Mouse (Mus musculus): ENCODE results near the gene Asna1. TPM values are rescaled to one million over a fixed set of nuclear protein-coding genes. Genes with fewer than 3 reads are reported as not detected.

Asna1 gene
- polyA plus RNA-seq, 1 experiment from 2014 or later, result 121 TPM

DNA sequence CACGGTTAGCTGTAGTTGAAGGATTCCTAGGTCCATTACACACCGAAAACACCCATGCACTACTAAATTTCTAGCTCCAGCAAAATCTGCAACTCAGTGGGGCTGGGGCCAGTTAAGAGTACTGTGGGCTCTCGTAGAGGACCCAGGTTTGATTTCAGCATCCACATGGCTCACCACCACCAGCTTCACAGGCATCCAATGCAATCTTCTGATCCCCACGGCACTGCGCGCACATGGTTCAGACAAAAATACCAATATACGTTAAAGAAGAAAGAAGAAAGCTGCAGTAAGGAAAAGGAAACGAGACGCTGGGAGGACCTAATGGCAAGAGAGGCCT, 11.3 kb upstream of the Asna1 start:
- peak overlapping the region; percentile 91 for H3K4me2 ChIP-seq (replicated peaks)
- H3K27ac ChIP-seq, result peak overlapping the region; percentile 75
- ATAC-seq (ENCODE audit: low FRiP score) (peak; percentile 44), DNase-seq (ENCODE audit: low spot score) (no peak)
- H3K4me1 ChIP-seq (replicated peaks; ENCODE audit: control insufficient read depth, insufficient read depth, low read length), result peaks cover 25% of the 10 kb centered on the region
- WGBS, result under 1% methylated on average over 9 of the region's 9 CpGs
- H3K4me3 ChIP-seq (replicated peaks; ENCODE audit: low read length), result peak overlapping the region; percentile 73
- H3K9me3 ChIP-seq (ENCODE audit: control insufficient read depth, low read length), result no peaks in the 10 kb centered on the region
- no peaks in the 10 kb centered on the region for H3K27me3 ChIP-seq (ENCODE audit: control insufficient read depth, insufficient read depth, low read length)
- peaks cover 32% of the 10 kb centered on the region for H3K36me3 ChIP-seq (replicated peaks; ENCODE audit: control insufficient read depth, insufficient read depth)
- peak overlapping the region; percentile 86 for H3K9ac ChIP-seq

DNA sequence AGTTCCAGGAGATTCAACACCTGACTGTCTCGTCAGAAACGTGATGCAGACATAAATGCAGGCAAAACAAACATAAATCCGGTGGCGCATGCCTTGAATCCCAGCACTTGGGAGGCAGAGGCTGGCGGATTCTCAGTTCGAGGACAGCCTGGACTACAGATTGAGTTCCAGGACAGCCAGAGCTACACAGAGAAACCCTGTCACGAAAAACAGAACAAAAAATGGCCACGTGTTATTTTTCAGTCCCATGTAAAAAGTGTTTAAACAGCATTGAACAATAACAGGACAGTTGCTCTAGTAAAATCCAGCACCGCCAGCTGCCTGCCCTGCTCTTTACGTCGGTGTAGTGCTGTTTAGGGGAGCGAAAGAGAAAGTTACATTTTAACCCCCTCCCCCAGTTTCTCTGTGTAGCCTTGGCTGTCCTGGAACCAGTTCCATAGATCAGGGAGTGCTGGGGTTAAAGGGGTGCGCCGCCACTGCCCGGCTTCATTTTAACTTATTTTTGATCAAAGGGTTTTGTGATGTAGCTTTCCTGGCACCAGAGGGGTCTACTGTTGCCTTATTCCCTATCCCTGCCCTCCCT, 10.7 kb upstream of the Asna1 start:
- DNase-seq (ENCODE audit: low spot score) (peak; percentile 30), ATAC-seq (ENCODE audit: low FRiP score) (no peak)
- peaks cover 25% of the 10 kb centered on the region for H3K4me1 ChIP-seq (replicated peaks; ENCODE audit: control insufficient read depth, insufficient read depth, low read length)
- peaks cover 32% of the 10 kb centered on the region for H3K36me3 ChIP-seq (replicated peaks; ENCODE audit: control insufficient read depth, insufficient read depth)
- H3K4me2 ChIP-seq (replicated peaks), result peak overlapping the region; percentile 91
- peak overlapping the region; percentile 73 for H3K4me3 ChIP-seq (replicated peaks; ENCODE audit: low read length)
- peak overlapping the region; percentile 86 for H3K9ac ChIP-seq
- H3K9me3 ChIP-seq (ENCODE audit: control insufficient read depth, low read length), result no peaks in the 10 kb centered on the region
- no peaks in the 10 kb centered on the region for H3K27me3 ChIP-seq (ENCODE audit: control insufficient read depth, insufficient read depth, low read length)
- H3K27ac ChIP-seq, result peak overlapping the region; percentile 75; the same call in 1 of the 2 replicates
- under 1% methylated on average over 15 of the region's 15 CpGs for WGBS

DNA sequence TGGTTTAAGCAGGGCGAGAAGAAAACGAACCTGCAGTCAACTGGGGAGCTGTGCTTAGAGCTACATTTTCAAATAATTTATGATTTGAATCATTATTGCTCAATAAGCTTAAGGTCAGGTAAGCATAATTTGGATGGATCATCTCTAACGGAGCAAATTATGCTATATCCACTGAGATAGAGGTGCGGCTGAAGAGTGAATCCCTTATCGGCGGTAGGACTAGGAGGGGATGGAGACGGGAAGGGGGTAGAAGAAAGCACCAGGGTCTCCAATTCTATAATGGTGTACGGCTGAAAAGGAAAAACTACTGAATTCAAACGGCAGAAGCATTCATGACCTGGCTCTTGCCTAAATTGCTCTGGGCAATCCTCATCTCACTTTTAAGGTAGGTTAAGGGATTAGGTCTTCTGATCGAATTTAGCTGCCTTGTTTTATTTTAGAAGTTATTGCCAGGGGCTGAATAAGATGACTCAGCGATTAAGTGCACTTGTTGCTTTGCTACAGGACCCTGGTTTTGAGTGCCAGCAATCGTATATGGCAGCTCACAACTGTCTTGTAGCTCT, 10.2 kb upstream of the Asna1 start:
- peaks cover 32% of the 10 kb centered on the region for H3K36me3 ChIP-seq (replicated peaks; ENCODE audit: control insufficient read depth, insufficient read depth)
- peak overlapping the region; percentile 73 for H3K4me3 ChIP-seq (replicated peaks; ENCODE audit: low read length)
- H3K9me3 ChIP-seq (ENCODE audit: control insufficient read depth, low read length), result no peaks in the 10 kb centered on the region
- DNase-seq (ENCODE audit: low spot score) (no peak), ATAC-seq (ENCODE audit: low FRiP score) (no peak)
- H3K4me1 ChIP-seq (replicated peaks; ENCODE audit: control insufficient read depth, insufficient read depth, low read length), result peaks cover 25% of the 10 kb centered on the region
- peak overlapping the region; percentile 91 for H3K4me2 ChIP-seq (replicated peaks)
- WGBS, result 8% methylated on average over 12 of the region's 12 CpGs
- H3K9ac ChIP-seq, result peak overlapping the region; percentile 86
- no peaks in the 10 kb centered on the region for H3K27me3 ChIP-seq (ENCODE audit: control insufficient read depth, insufficient read depth, low read length)
- no peak overlapping the region for H3K27ac ChIP-seq

DNA sequence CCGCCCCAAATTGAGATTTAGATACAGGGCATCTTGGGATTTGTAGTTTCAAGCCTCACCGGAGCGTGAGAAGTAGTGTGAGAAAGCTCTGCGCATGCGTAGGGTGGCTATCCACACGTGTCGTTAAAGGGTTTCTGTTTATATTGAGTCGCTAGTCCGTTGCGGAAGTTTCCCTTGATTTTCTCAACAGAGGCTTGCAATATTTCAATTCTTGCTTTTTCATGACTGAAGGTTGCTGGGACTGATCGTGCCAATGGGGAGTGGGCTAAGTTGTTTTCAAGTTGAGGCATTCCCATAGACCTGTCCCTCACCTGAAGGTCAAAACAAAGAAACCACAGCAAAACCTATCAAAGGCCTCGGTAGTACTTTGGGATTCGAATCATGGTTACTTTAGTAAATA, 9.7 kb upstream of the Asna1 start:
- DNase-seq (ENCODE audit: low spot score), result peak; percentile 81
- WGBS, result 2% methylated on average over 13 of the region's 13 CpGs

DNA sequence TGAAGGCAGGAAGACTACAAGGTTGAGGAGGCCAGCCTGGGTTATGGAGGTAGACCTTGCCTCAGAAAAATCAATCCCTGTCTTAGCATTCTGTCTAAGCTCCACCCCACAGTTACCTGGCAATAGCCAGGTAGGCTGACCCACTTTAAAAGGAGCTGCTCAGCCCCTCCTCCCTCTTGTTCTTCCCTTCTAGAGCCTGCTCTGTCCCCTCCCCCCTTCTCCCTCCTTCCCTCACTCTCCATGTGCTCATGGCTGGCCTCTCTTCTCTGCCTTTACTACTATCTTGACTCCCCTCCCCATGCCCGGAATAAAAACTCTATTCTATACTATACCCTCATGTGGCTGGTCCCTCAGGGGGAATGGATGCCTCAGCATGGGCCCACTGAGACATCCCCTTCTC, 8.8 kb upstream of the Asna1 start:
- Histone ChIP-seq H3K27me3 (ENCODE audit: control insufficient read depth, insufficient read depth, low read length) (no peaks in the 10 kb centered on the region), H3K4me3 (replicated peaks; ENCODE audit: low read length) (no peak overlapping the region), H3K27ac (no peak overlapping the region), H3K4me1 (replicated peaks; ENCODE audit: control insufficient read depth, insufficient read depth, low read length) (peaks cover 25% of the 10 kb centered on the region), H3K9me3 (ENCODE audit: control insufficient read depth, low read length) (no peaks in the 10 kb centered on the region), H3K36me3 (replicated peaks; ENCODE audit: control insufficient read depth, insufficient read depth) (peaks cover 38% of the 10 kb centered on the region), H3K4me2 (replicated peaks) (no peak overlapping the region), H3K9ac (no peak overlapping the region)
- DNase-seq (ENCODE audit: low spot score) (no peak), ATAC-seq (ENCODE audit: low FRiP score) (no peak)
- WGBS, result 63% methylated on average over 1 of the region's 1 CpGs

More for the DNA sequence above, 9.7 kb upstream of the Asna1 start:
- H3K27me3 ChIP-seq (ENCODE audit: control insufficient read depth, insufficient read depth, low read length), result no peaks in the 10 kb centered on the region
- peaks cover 25% of the 10 kb centered on the region for H3K4me1 ChIP-seq (replicated peaks; ENCODE audit: control insufficient read depth, insufficient read depth, low read length)
- H3K9me3 ChIP-seq (ENCODE audit: control insufficient read depth, low read length), result no peaks in the 10 kb centered on the region
- H3K36me3 ChIP-seq (replicated peaks; ENCODE audit: control insufficient read depth, insufficient read depth), result peaks cover 35% of the 10 kb centered on the region
- peak overlapping the region; percentile 86 for H3K9ac ChIP-seq
- ATAC-seq (ENCODE audit: low FRiP score), result no peak
- H3K4me3 ChIP-seq (replicated peaks; ENCODE audit: low read length), result peak overlapping the region; percentile 73
- peak overlapping the region; percentile 91 for H3K4me2 ChIP-seq (replicated peaks)
- no peak overlapping the region for H3K27ac ChIP-seq

DNA sequence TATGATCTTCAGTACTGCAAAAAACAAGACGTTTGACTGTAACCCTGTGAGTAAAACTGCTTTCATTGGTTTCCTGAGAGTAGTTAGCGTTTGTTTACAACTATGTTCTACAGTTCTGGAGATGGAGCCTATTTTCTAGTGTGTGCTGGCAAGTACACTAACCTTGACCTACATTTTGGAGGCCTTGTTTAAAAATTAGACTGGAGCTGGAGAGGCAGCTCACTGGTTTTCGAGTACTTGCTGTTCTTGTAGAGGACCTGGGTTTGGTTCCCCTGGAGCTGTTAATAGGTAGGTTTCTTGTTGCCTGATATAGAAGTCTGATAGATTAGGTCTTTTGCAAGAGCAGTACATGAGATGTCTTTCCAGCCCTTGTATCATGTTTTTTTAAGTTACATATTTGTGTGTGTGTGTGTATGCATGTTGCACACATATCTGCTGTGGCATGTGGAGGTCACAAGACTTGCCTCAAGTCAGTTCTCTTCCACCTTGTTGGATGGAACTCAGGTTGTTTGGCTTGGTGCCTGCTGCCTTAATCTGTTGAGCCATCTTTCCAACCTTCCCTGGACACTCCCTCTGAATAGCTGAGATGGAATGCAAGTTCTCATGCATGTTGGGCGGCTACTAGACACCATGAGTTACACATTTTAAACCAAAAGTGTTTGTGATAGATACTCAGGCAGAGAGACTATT, 7.7 kb upstream of the Asna1 start:
- H3K36me3 ChIP-seq (replicated peaks; ENCODE audit: control insufficient read depth, insufficient read depth), result peaks cover 38% of the 10 kb centered on the region
- WGBS, result 89% methylated on average over 4 of the region's 4 CpGs

DNA sequence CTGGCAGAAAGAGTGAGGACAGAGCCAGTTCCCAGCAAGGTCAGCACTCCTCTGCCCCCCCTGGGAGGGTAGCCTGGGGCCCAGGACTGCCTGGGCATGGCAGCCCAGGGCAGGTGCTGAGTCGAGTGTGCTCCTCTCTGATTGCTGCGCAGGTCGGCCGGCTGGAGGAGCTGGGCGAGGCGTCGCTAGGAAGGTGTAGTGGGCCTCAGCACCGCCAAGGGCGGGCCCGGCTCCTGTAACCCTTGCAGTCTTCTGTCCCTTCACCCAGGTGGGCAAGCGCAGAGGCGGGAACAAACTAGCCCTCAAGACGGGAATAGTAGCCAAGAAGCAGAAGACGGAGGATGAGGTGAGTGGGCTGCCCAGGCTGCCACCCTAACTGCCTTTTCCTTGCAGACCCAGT, 4.2 kb upstream of the Asna1 start:
- Histone ChIP-seq H3K4me3 (replicated peaks; ENCODE audit: low read length) (no peak overlapping the region), H3K9me3 (ENCODE audit: control insufficient read depth, low read length) (no peaks in the 10 kb centered on the region)

More for the DNA sequence above, 7.7 kb upstream of the Asna1 start:
- no peak overlapping the region for H3K27ac ChIP-seq
- no peaks in the 10 kb centered on the region for H3K9me3 ChIP-seq (ENCODE audit: control insufficient read depth, low read length)
- ATAC-seq (ENCODE audit: low FRiP score), result no peak
- DNase-seq (ENCODE audit: low spot score), result no peak
- H3K4me1 ChIP-seq (replicated peaks; ENCODE audit: control insufficient read depth, insufficient read depth, low read length), result peaks cover 28% of the 10 kb centered on the region
- H3K9ac ChIP-seq, result no peak overlapping the region
- H3K4me3 ChIP-seq (replicated peaks; ENCODE audit: low read length), result no peak overlapping the region
- no peak overlapping the region for H3K4me2 ChIP-seq (replicated peaks)
- H3K27me3 ChIP-seq (ENCODE audit: control insufficient read depth, insufficient read depth, low read length), result no peaks in the 10 kb centered on the region

DNA sequence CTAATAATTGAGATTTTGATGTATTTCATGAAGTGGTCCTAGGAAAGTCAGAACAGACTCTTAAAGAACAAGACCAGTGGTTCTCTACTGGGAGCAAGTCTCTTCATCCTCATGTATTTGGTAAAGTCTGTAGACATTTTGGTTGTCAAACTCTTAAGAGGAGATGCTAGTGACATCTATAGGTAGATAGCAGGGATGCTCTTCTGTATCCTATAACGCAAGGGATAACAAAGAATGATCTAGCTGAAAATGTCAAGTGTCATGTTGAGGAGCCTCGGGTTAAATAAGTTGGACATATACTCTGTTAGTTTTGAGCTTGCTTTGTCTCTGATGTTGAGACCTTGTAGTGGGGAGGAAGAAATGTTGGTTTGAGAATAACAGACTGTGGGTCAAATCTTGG, 2.8 kb upstream of the Asna1 start:
- Histone ChIP-seq H3K27ac (no peak overlapping the region; the same call in 1 of the 2 replicates), H3K27me3 (ENCODE audit: control insufficient read depth, insufficient read depth, low read length) (no peaks in the 10 kb centered on the region), H3K4me1 (replicated peaks; ENCODE audit: control insufficient read depth, insufficient read depth, low read length) (peaks cover 33% of the 10 kb centered on the region), H3K4me3 (replicated peaks; ENCODE audit: low read length) (peak overlapping the region; percentile 100), H3K36me3 (replicated peaks; ENCODE audit: control insufficient read depth, insufficient read depth) (peaks cover 45% of the 10 kb centered on the region), H3K9me3 (ENCODE audit: control insufficient read depth, low read length) (no peaks in the 10 kb centered on the region), H3K9ac (peak overlapping the region; percentile 100), H3K4me2 (replicated peaks) (peak overlapping the region; percentile 86)
- ATAC-seq (ENCODE audit: low FRiP score) (no peak), DNase-seq (ENCODE audit: low spot score) (peak; percentile 32)
- WGBS, result 16% methylated on average over 2 of the region's 2 CpGs

More for the DNA sequence above, 4.2 kb upstream of the Asna1 start:
- ATAC-seq (ENCODE audit: low FRiP score) (no peak), DNase-seq (ENCODE audit: low spot score) (no peak)
- peaks cover 28% of the 10 kb centered on the region for H3K4me1 ChIP-seq (replicated peaks; ENCODE audit: control insufficient read depth, insufficient read depth, low read length)
- H3K27me3 ChIP-seq (ENCODE audit: control insufficient read depth, insufficient read depth, low read length), result no peaks in the 10 kb centered on the region
- peaks cover 38% of the 10 kb centered on the region for H3K36me3 ChIP-seq (replicated peaks; ENCODE audit: control insufficient read depth, insufficient read depth)
- WGBS, result 92% methylated on average over 14 of the region's 14 CpGs
- no peak overlapping the region for H3K27ac ChIP-seq
- H3K9ac ChIP-seq, result peak overlapping the region; percentile 100; the same call in 1 of the 2 replicates
- peak overlapping the region; percentile 86 for H3K4me2 ChIP-seq (replicated peaks)

DNA sequence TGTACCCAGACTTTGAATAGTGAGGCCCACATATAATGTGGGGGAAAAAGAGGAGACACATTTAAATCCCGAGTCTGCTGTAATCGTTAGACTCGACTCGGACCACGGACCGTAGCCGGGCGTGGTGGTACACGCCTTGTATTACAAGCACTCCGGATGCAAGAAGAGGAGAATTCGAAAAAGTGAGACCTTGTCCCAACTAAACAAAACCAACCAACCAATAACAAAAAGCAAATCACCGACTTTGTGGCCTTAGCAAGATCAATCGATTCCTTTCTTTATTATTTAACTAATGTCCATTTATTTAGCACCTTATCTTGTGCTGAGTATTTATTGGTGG, 2.4 kb upstream of the Asna1 start:
- Histone ChIP-seq H3K27ac (peak overlapping the region; percentile 91), H3K4me1 (replicated peaks; ENCODE audit: control insufficient read depth, insufficient read depth, low read length) (peaks cover 33% of the 10 kb centered on the region), H3K36me3 (replicated peaks; ENCODE audit: control insufficient read depth, insufficient read depth) (peaks cover 45% of the 10 kb centered on the region), H3K4me2 (replicated peaks) (peak overlapping the region; percentile 86), H3K4me3 (replicated peaks; ENCODE audit: low read length) (peak overlapping the region; percentile 100), H3K9me3 (ENCODE audit: control insufficient read depth, low read length) (no peaks in the 10 kb centered on the region), H3K9ac (peak overlapping the region; percentile 100), H3K27me3 (ENCODE audit: control insufficient read depth, insufficient read depth, low read length) (no peaks in the 10 kb centered on the region)
- ATAC-seq (ENCODE audit: low FRiP score), result no peak
- no peak for DNase-seq (ENCODE audit: low spot score)
- WGBS, result 2% methylated on average over 13 of the region's 13 CpGs
